Mouse (Mus musculus) kidney, embryonic 16.5 days (tissue): ENCODE measurements around the gene Tuba1c. TPM values are rescaled to one million over a fixed set of nuclear protein-coding genes. Genes with fewer than 3 reads are reported as not detected.

ENCODE experiments used
- ATAC-seq: fragments of 200-750 bp; cut with Nextera tagmentation; 2 replicates; pipeline ENCODE4 v1.8.0; 2017; ENCODE audit warnings: moderate TSS enrichment; ENCODE audit not compliant: low FRiP score, low TSS enrichment
- H3K27ac ChIP-seq: fragments of 300-500 bp; sonication (generic); 2 replicates; pipeline ENCODE4 v1.5.1; 2014; ENCODE audit warnings: low read length
- H3K27me3 ChIP-seq: fragments of 300-500 bp; sonication (generic); 2 replicates; pipeline ENCODE4 v1.6.1; 2014; ENCODE audit warnings: low read length, control low read depth, mixed read lengths; ENCODE audit not compliant: insufficient read depth
- H3K36me3 ChIP-seq: fragments of 300-500 bp; sonication (generic); 2 replicates; pipeline ENCODE4 v1.6.1; 2014; ENCODE audit warnings: low read length, control low read depth, mixed read lengths; ENCODE audit not compliant: insufficient read depth
- H3K4me1 ChIP-seq: fragments of 300-500 bp; sonication (generic); 2 replicates; pipeline ENCODE4 v1.6.1; 2014; ENCODE audit warnings: low read length, control low read depth, mixed read lengths; ENCODE audit not compliant: insufficient read depth
- H3K4me2 ChIP-seq: fragments of 300-500 bp; sonication (generic); replicated peaks from 2 replicates; pipeline ENCODE4 v1.6.1; 2014; ENCODE audit warnings: low read depth, low read length
- H3K4me3 ChIP-seq: fragments of 300-500 bp; sonication (generic); 2 replicates; pipeline ENCODE4 v1.5.1; 2014; ENCODE audit warnings: mild to moderate bottlenecking, low read length
- H3K9ac ChIP-seq: fragments of 300-500 bp; sonication (generic); replicated peaks from 2 replicates; pipeline ENCODE4 v1.6.1; 2014; ENCODE audit warnings: low read length
- H3K9me3 ChIP-seq: fragments of 300-500 bp; sonication (generic); 2 replicates; pipeline ENCODE4 v1.6.1; 2016; ENCODE audit warnings: low read length, control low read depth
- WGBS: fragments of 180-500 bp; shearing (Covaris S2); extraction: QIAGEN DNeasy Blood & Tissue Kit; methylation state at CpG from one replicate; pipeline ENCODE4 v1.1.7; 2014; 5-methylcytosine and 5-hydroxymethylcytosine counted together
- polyA plus RNA-seq: library from polyadenylated mRNA; unstranded; fragments of >200 nt; fragmentation: Nextera tagmentation; extraction: Ambion mirVana; gene quantifications from 2 replicates; pipeline ENCODE4 v1.2.1, GENCODE M21; 2015

Gene Tuba1c
- polyA plus RNA-seq, 1 experiment from 2014 or later, result 213 TPM

- Histone ChIP-seq H3K9ac (no peak overlapping the region), H3K36me3 (no peaks in the 10 kb centered on the region), H3K27me3 (no peaks in the 10 kb centered on the region), H3K4me2 (no peak overlapping the region; the same call in 1 of the 2 replicates), H3K9me3 (no peaks in the 10 kb centered on the region), H3K27ac (no peak overlapping the region), H3K4me3 (no peak overlapping the region), H3K4me1 (peaks cover 16% of the 10 kb centered on the region)
- no peak for ATAC-seq
- 51% methylated on average over 3 of the region's 3 CpGs for WGBS
These were observed 17.7 kb upstream of the Tuba1c start for GRCm38 (mm10) chr15:99011946-99012345.

GRCm38 (mm10) chr15:99014496-99015030 lies 15.1 kb upstream of the Tuba1c start:
- Histone ChIP-seq H3K36me3 (no peaks in the 10 kb centered on the region), H3K4me2 (peak overlapping the region; percentile 17)
- 34% methylated on average over 9 of the region's 9 CpGs for WGBS

GRCm38 (mm10) chr15:99017355-99017761 lies 12.3 kb upstream of the Tuba1c start:
- Histone ChIP-seq H3K36me3 (no peaks in the 10 kb centered on the region), H3K4me1 (peaks cover 42% of the 10 kb centered on the region), H3K27ac (peak overlapping the region; percentile 97), H3K9ac (peak overlapping the region; percentile 43; the same call in 1 of the 2 replicates), H3K4me3 (no peak overlapping the region), H3K27me3 (no peaks in the 10 kb centered on the region), H3K9me3 (peaks cover 3% of the 10 kb centered on the region; the same call in 1 of the 2 replicates), H3K4me2 (0 out of 2 replicates have a peak overlapping the region, but pooled peaks have one; percentile 26)
- peak; percentile 64 for ATAC-seq
- 49% methylated on average over 8 of the region's 8 CpGs for WGBS

More at GRCm38 (mm10) chr15:99014496-99015030, 15.1 kb upstream of the Tuba1c start:
- Histone ChIP-seq H3K9ac (no peak overlapping the region), H3K4me3 (no peak overlapping the region), H3K9me3 (no peaks in the 10 kb centered on the region), H3K27ac (peak overlapping the region; percentile 29), H3K27me3 (no peaks in the 10 kb centered on the region), H3K4me1 (peaks cover 41% of the 10 kb centered on the region)
- no peak for ATAC-seq

- ATAC-seq, result peak; percentile 55; the same call in 1 of the 2 replicates
- Histone ChIP-seq H3K4me2 (peak overlapping the region; percentile 26; the same call in 1 of the 2 replicates), H3K4me3 (no peak overlapping the region), H3K9ac (peak overlapping the region; percentile 43; the same call in 1 of the 2 replicates), H3K4me1 (peaks cover 42% of the 10 kb centered on the region), H3K36me3 (no peaks in the 10 kb centered on the region), H3K27ac (peak overlapping the region; percentile 97), H3K27me3 (no peaks in the 10 kb centered on the region), H3K9me3 (peaks cover 3% of the 10 kb centered on the region; the same call in 1 of the 2 replicates)
- WGBS, result 30% methylated on average over 9 of the region's 9 CpGs
These were observed 11.7 kb upstream of the Tuba1c start for GRCm38 (mm10) chr15:99017986-99018385.

GRCm38 (mm10) chr15:99018630-99019029 lies 11.1 kb upstream of the Tuba1c start:
- 70% methylated on average over 4 of the region's 4 CpGs for WGBS
- no peak; the same call in 1 of the 2 replicates for ATAC-seq
- Histone ChIP-seq H3K36me3 (no peaks in the 10 kb centered on the region), H3K4me1 (peaks cover 42% of the 10 kb centered on the region), H3K4me2 (no peak overlapping the region; the same call in 1 of the 2 replicates), H3K27me3 (no peaks in the 10 kb centered on the region), H3K27ac (peak overlapping the region; percentile 97), H3K9ac (no peak overlapping the region), H3K4me3 (no peak overlapping the region), H3K9me3 (peaks cover 3% of the 10 kb centered on the region; the same call in 1 of the 2 replicates)

- peak overlapping the region; percentile 18; the same call in 1 of the 2 replicates for H3K9ac ChIP-seq
- H3K36me3 ChIP-seq, result no peaks in the 10 kb centered on the region
- H3K4me1 ChIP-seq, result peaks cover 35% of the 10 kb centered on the region
- peaks cover 3% of the 10 kb centered on the region; the same call in 1 of the 2 replicates for H3K9me3 ChIP-seq
- no peak for ATAC-seq
- H3K4me2 ChIP-seq, result peak overlapping the region; percentile 27
- 35% methylated on average over 8 of the region's 8 CpGs for WGBS
- no peak overlapping the region for H3K4me3 ChIP-seq
- no peaks in the 10 kb centered on the region for H3K27me3 ChIP-seq
- peak overlapping the region; percentile 97; the same call in 1 of the 2 replicates for H3K27ac ChIP-seq
These were observed 10.3 kb upstream of the Tuba1c start for GRCm38 (mm10) chr15:99019436-99019835.

GRCm38 (mm10) chr15:99020171-99020570 lies 9.5 kb upstream of the Tuba1c start:
- Histone ChIP-seq H3K9me3 (peaks cover 3% of the 10 kb centered on the region; the same call in 1 of the 2 replicates), H3K27me3 (no peaks in the 10 kb centered on the region), H3K36me3 (no peaks in the 10 kb centered on the region), H3K27ac (no peak overlapping the region), H3K4me2 (no peak overlapping the region), H3K9ac (no peak overlapping the region), H3K4me1 (peaks cover 28% of the 10 kb centered on the region), H3K4me3 (no peak overlapping the region)
- no peak for ATAC-seq
- 94% methylated on average over 4 of the region's 4 CpGs for WGBS

- H3K27me3 ChIP-seq, result no peaks in the 10 kb centered on the region
- ATAC-seq, result no peak
- peaks cover 26% of the 10 kb centered on the region for H3K4me1 ChIP-seq
- no peak overlapping the region for H3K9ac ChIP-seq
- WGBS, result 97% methylated on average over 7 of the region's 7 CpGs
- no peak overlapping the region for H3K4me2 ChIP-seq
- H3K4me3 ChIP-seq, result no peak overlapping the region
- no peak overlapping the region for H3K27ac ChIP-seq
- no peaks in the 10 kb centered on the region for H3K36me3 ChIP-seq
- peaks cover 3% of the 10 kb centered on the region; the same call in 1 of the 2 replicates for H3K9me3 ChIP-seq
These were observed 8.4 kb upstream of the Tuba1c start for GRCm38 (mm10) chr15:99021255-99021654.

GRCm38 (mm10) chr15:99024668-99025314 lies 4.9 kb upstream of the Tuba1c start:
- Histone ChIP-seq H3K9ac (no peak overlapping the region), H3K4me1 (peaks cover 6% of the 10 kb centered on the region), H3K9me3 (peaks cover 3% of the 10 kb centered on the region; the same call in 1 of the 2 replicates), H3K27me3 (no peaks in the 10 kb centered on the region), H3K4me2 (no peak overlapping the region), H3K27ac (no peak overlapping the region), H3K36me3 (no peaks in the 10 kb centered on the region), H3K4me3 (no peak overlapping the region)
- no peak for ATAC-seq
- 19% methylated on average over 7 of the region's 8 CpGs for WGBS

GRCm38 (mm10) chr15:99025414-99025813 lies 4.3 kb upstream of the Tuba1c start:
- Histone ChIP-seq H3K4me2 (no peak overlapping the region), H3K27ac (no peak overlapping the region), H3K36me3 (no peaks in the 10 kb centered on the region), H3K27me3 (no peaks in the 10 kb centered on the region), H3K9me3 (peaks cover 3% of the 10 kb centered on the region; the same call in 1 of the 2 replicates), H3K4me1 (peaks cover 6% of the 10 kb centered on the region), H3K9ac (no peak overlapping the region), H3K4me3 (no peak overlapping the region)
- 81% methylated on average over 13 of the region's 13 CpGs for WGBS
- ATAC-seq, result no peak
